Mouse (Mus musculus) adrenal gland, postnatal 4 days (tissue): ENCODE measurements around the gene Tmprss11c. TPM values are rescaled to one million over a fixed set of nuclear protein-coding genes. Genes with fewer than 3 reads are reported as not detected.
"Not testable (repeated sequence)": the region's sequence is repeated elsewhere in the genome, so short reads cannot be mapped to it uniquely, and the experiment has no call there.

Source experiments
- DNase-seq, 2 experiments: peaks; one replicate each; pipeline ENCODE4 v3.0.0; 2021 to 2022; ENCODE audit warnings: low spot score in 2 of 2, mixed read lengths in 2 of 2
- long read RNA-seq, 2 experiments: library from polyadenylated mRNA; stranded (forward); transcript quantifications; one replicate each; pipeline ENCODE4 v2.0.0; 2021
- total RNA-seq, 2 experiments: library from RNA; stranded (reverse); gene quantifications; 2 replicates each; pipeline ENCODE4 v1.2.3; 2021

Gene Tmprss11c
- total RNA-seq = not detected
- long read RNA-seq, experiment 1 = 0 reads
- long read RNA-seq, experiment 2 = 0 reads

- DNase-seq = no peak
Observed at GRCm38 (mm10) chr5:86289208-86289607, at the start of gene Tmprss11c. Gene Tmprss11c, minus strand, starts transcription at chr5:86289308.

- DNase-seq = not testable (repeated sequence)
Observed at GRCm38 (mm10) chr5:86318018-86318956, 29.2 kb upstream of the Tmprss11c start.

- no peak for DNase-seq
Observed at GRCm38 (mm10) chr5:86306116-86306515, 17.0 kb upstream of the Tmprss11c start.

DNA sequence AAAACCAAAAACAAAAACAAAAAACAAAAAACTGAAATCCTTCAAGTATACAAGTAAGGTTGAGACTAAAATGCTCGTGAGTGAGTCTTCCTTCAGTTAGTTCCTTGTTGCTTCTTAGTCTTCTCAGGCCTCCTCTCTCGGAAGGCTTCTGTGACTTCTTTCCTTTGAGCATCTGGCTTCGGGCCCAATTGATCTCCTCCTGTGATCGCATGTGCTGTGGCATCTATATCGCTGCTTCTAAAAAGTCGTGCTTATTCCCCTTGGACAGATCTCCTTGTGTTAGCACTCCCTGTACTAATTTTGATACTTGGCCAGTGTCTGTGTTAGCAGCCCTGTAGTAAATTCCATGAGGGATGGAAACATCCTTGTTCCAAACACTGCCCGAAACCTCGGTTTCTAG is 14.8 kb upstream of the Tmprss11c start:
- no peak for DNase-seq

DNA sequence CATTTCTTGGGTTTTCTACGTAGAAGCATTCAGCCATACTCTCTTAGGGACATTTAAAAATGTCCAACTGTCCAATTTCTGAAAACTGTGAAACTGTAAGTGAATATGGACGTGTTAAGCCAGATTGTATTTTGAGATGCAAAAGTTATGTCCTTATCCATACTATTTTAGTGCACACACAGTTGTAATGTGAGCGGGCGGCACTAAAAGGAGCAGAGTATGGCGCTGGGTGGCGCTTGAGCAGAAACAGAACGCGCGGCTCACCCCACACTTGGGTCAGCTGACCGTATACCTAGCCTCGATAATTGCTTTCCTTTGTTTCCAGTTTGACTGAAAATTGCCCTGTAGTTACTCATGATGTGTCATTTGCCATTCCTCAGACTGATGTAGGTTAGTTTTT is 42.5 kb downstream of the Tmprss11c start:
- no peak for DNase-seq

DNA sequence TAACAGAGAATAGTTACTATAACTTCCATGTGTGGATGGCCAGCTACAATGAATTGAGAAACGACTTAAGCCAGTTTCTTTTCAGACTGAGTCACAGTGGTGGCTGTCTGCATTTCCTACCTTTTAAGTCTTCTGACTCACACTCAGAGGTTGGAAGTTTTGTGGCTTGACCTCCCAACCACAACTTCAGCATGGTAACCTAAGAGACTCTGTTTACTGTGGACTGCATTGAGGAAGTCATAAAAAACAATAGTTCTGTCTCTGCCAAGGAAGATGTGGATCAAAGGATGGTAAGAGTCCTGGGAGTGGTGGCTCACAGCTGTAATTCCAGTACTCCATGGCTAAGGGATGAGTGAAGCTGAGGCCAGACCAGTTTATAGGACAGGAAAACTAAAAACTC is 44.2 kb downstream of the Tmprss11c start:
- DNase-seq = no peak

GRCm38 (mm10) chr5:86244275-86244674 is 44.8 kb downstream of the Tmprss11c start:
- no peak for DNase-seq

- no peak for DNase-seq
Observed at GRCm38 (mm10) chr5:86227156-86227853, 61.8 kb downstream of the Tmprss11c start.

- DNase-seq = no peak
Observed at GRCm38 (mm10) chr5:86197801-86198200, 91.3 kb downstream of the Tmprss11c start, which contains the start of gene Gnrhr. Gene Gnrhr, minus strand, starts transcription at chr5:86197901.

GRCm38 (mm10) chr5:86191356-86191755 is 97.8 kb downstream of the Tmprss11c start:
- DNase-seq = no peak

DNA sequence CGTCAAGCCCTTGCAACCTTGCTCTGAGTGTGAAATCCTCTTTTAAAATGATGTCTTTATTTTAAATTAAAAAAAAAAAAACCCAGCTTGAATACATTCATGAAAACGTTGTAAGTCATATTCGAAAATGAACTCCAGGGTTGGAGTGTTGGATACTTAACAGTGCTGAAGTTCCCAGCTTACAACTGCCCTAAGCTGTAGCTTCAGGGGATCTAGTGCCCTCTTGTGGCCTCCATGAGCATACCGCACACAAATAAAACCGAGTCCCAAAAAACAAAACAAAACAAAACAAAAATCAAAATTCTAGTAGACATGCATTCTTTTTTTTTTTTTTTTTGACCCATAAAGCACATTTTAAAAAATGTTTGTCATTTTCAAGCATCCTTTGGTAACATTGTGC is 98.3 kb downstream of the Tmprss11c start:
- DNase-seq = no peak

- DNase-seq = no peak
Observed at GRCm38 (mm10) chr5:86190290-86190689, 98.8 kb downstream of the Tmprss11c start.

DNA sequence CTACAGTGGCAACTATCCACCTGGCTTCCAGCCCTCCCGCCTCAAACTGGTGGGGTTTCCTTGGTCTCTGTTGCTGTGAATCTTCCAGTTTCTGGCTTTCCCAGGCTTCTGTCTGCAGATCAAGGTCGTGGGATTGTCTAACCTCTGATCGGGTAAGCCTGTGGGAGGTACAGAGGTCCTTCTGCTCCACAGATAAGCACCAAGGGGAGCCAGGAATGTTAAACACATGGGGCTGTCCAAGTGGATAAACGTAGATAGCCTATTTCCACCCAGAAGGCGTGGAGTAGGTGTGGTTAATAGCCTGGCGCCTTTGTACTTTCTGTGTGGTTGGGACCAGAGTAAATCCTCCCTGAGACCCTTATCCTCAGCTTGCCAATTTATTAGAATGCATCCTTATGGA is 101.7 kb downstream of the Tmprss11c start:
- DNase-seq = no peak

Other genes starting within 250 kb of the Tmprss11c start
- gene Cenpc1, start 223.7 kb downstream of the Tmprss11c start, total RNA-seq = 10 to 100 TPM; 24.0 to 25.8 TPM
- under 1 TPM; 0.62 to 0.70 TPM for gene Stap1, start 217.6 kb downstream of the Tmprss11c start, total RNA-seq
- 10 to 100 TPM; 13.9 to 14.8 TPM for gene Uba6, start 116.5 kb downstream of the Tmprss11c start, total RNA-seq
- under 1 TPM; 0.62 to 0.79 TPM for gene Gnrhr, start 91.4 kb downstream of the Tmprss11c start, total RNA-seq
- not detected for gene Tmprss11d, start 84.1 kb upstream of the Tmprss11c start, total RNA-seq
- not detected for gene Tmprss11a, start 179.7 kb upstream of the Tmprss11c start, total RNA-seq
- gene Tmprss11g, start 229.3 kb upstream of the Tmprss11c start, total RNA-seq = not detected